Mouse (Mus musculus) adrenal gland (tissue): Measurements from ENCODE around the gene Poldip2.

Experiments
- intact Hi-C: fragments of 180-260 bp; cut with DNase I; formaldehyde crosslinking; loops from one replicate; pipeline ENCODE4 v1.15.1; 2025
- long read RNA-seq, 2 experiments: library from polyadenylated mRNA; unstranded; transcript quantifications; one replicate each; pipeline ENCODE4 v2.0.0; 2020; ENCODE audit warnings: borderline replicate concordance in 1 of 2; ENCODE audit not compliant: insufficient replicate concordance in 1 of 2

The Poldip2 gene
- long read RNA-seq, experiment 1, transcript Poldip2-201 (11 exons, 2,054 nt) = major isoform, 144 of 164 reads
- long read RNA-seq, experiment 1, partial matches to known transcripts = 5 of 164 reads
- long read RNA-seq, experiment 1, other reads (novel, unspliced or antisense) = 15 of 164 reads
- long read RNA-seq, experiment 2, transcript Poldip2-201 (11 exons, 2,054 nt) = major isoform, 102 of 117 reads
- long read RNA-seq, experiment 2, partial matches to known transcripts = 6 of 117 reads
- long read RNA-seq, experiment 2, other reads (novel, unspliced or antisense) = 7 of 117 reads

GRCm38 (mm10) chr11:78512025-78512957 is at the start of gene Poldip2, which contains the start of gene Tmem199:
Poldip2 (plus strand) TSS chr11:78512193.
Tmem199 (minus strand) TSS chr11:78512172.
- intact Hi-C loops = no loop called here

GRCm38 (mm10) chr11:78462669-78463068 is 49.3 kb upstream of the Poldip2 start:
- intact Hi-C loops = no loop called here

- intact Hi-C loops = no loop called here
Observed at GRCm38 (mm10) chr11:78463286-78464036, 48.5 kb upstream of the Poldip2 start.

GRCm38 (mm10) chr11:78465116-78465515 is 46.9 kb upstream of the Poldip2 start:
- intact Hi-C loops = no loop called here

- intact Hi-C loops = no loop called here
Observed at GRCm38 (mm10) chr11:78465568-78466180, 46.3 kb upstream of the Poldip2 start, which contains the start of gene Slc46a1. Slc46a1 (plus strand) TSS chr11:78465697.

- intact Hi-C loops = no loop called here
Observed at GRCm38 (mm10) chr11:78466242-78466912, 45.6 kb upstream of the Poldip2 start.

- intact Hi-C loops = no loop called here
Observed at GRCm38 (mm10) chr11:78467515-78467914, 44.5 kb upstream of the Poldip2 start.

GRCm38 (mm10) chr11:78467932-78468331 is 44.1 kb upstream of the Poldip2 start:
- intact Hi-C loops = no loop called here

GRCm38 (mm10) chr11:78471326-78472103 is 40.5 kb upstream of the Poldip2 start:
- intact Hi-C loops = no loop called here

GRCm38 (mm10) chr11:78475289-78475688 is 36.7 kb upstream of the Poldip2 start:
- intact Hi-C loops = no loop called here

GRCm38 (mm10) chr11:78483639-78484038 is 28.4 kb upstream of the Poldip2 start:
- intact Hi-C loops = no loop called here

GRCm38 (mm10) chr11:78488168-78488567 is 23.8 kb upstream of the Poldip2 start:
- intact Hi-C loops = no loop called here

- intact Hi-C loops = no loop called here
Observed at GRCm38 (mm10) chr11:78490781-78491241, 21.2 kb upstream of the Poldip2 start.

- intact Hi-C loops = no loop called here
Observed at GRCm38 (mm10) chr11:78495904-78496303, 16.1 kb upstream of the Poldip2 start.

- intact Hi-C loops = no loop called here
Observed at GRCm38 (mm10) chr11:78497071-78497541, 14.9 kb upstream of the Poldip2 start.

- intact Hi-C loops = no loop called here
Observed at GRCm38 (mm10) chr11:78497544-78498522, 14.2 kb upstream of the Poldip2 start, which contains the start of gene Sarm1. Sarm1 (minus strand) TSS chr11:78497754.

- intact Hi-C loops = no loop called here
Observed at GRCm38 (mm10) chr11:78499004-78499403, 13.0 kb upstream of the Poldip2 start, which contains the start of gene Vtn. Vtn (plus strand) TSS chr11:78499091.

- intact Hi-C loops = no loop called here
Observed at GRCm38 (mm10) chr11:78499543-78499942, 12.4 kb upstream of the Poldip2 start.
